Mouse (Mus musculus) hindbrain, embryonic 14.5 days (tissue): Measurements from ENCODE around the gene Ifit3. TPM values are rescaled to one million over a fixed set of nuclear protein-coding genes. Genes with fewer than 3 reads are reported as not detected.

Experiments
- ATAC-seq: fragments of 200-750 bp; cut with Nextera tagmentation; 2 replicates; pipeline ENCODE4 v1.8.0; 2017; ENCODE audit warnings: moderate number of reproducible peaks, mild to moderate bottlenecking, moderate TSS enrichment, moderate library complexity; ENCODE audit not compliant: low FRiP score
- DNase-seq: peaks from one replicate; pipeline ENCODE4 v3.0.0-alpha.2; 2015; ENCODE audit warnings: low spot score
- H3K27ac ChIP-seq: fragments of 300-500 bp; sonication (generic); 2 replicates; pipeline ENCODE4 v1.5.1; 2014; ENCODE audit warnings: mild to moderate bottlenecking, moderate library complexity
- H3K27me3 ChIP-seq: fragments of 300-500 bp; sonication (generic); 2 replicates; pipeline ENCODE4 v1.6.1; 2014; ENCODE audit warnings: mild to moderate bottlenecking, low read length, mixed read lengths; ENCODE audit not compliant: control insufficient read depth, insufficient read depth
- H3K36me3 ChIP-seq: fragments of 300-500 bp; sonication (generic); replicated peaks from 2 replicates; pipeline ENCODE4 v1.6.1; 2014; ENCODE audit not compliant: control insufficient read depth, insufficient read depth
- H3K4me1 ChIP-seq: fragments of 300-500 bp; sonication (generic); replicated peaks from 2 replicates; pipeline ENCODE4 v1.6.1; 2014; ENCODE audit warnings: antibody characterized with exemption, low read length, mixed read lengths; ENCODE audit not compliant: control insufficient read depth, insufficient read depth
- H3K4me2 ChIP-seq: fragments of 300-500 bp; sonication (generic); replicated peaks from 2 replicates; pipeline ENCODE4 v1.6.1; 2014; ENCODE audit warnings: mild to moderate bottlenecking, moderate library complexity
- H3K4me3 ChIP-seq: fragments of 300-500 bp; sonication (generic); replicated peaks from 2 replicates; pipeline ENCODE4 v1.5.1; 2014; ENCODE audit warnings: mild to moderate bottlenecking, low read length
- H3K9ac ChIP-seq: fragments of 300-500 bp; sonication (generic); 2 replicates; pipeline ENCODE4 v1.6.1; 2014
- H3K9me3 ChIP-seq: fragments of 300-500 bp; sonication (generic); 2 replicates; pipeline ENCODE4 v1.6.1; 2016; ENCODE audit warnings: low read length; ENCODE audit not compliant: control insufficient read depth
- WGBS: fragments of 180-500 bp; shearing (Covaris S2); extraction: QIAGEN DNeasy Blood & Tissue Kit; methylation state at CpG from one replicate; pipeline ENCODE4 v1.1.7; 2014; 5-methylcytosine and 5-hydroxymethylcytosine counted together
- polyA plus RNA-seq: library from polyadenylated mRNA; unstranded; fragments of >200 nt; fragmentation: Nextera tagmentation; extraction: Ambion mirVana; gene quantifications from 2 replicates; pipeline ENCODE4 v1.2.1, GENCODE M21; 2014

The Ifit3 gene
- polyA plus RNA-seq, 1 experiment from 2014 or later: 1.1 TPM

- no peak for DNase-seq
- no peaks in the 10 kb centered on the region for H3K36me3 ChIP-seq
- no peak overlapping the region for H3K27ac ChIP-seq
- no peak overlapping the region for H3K4me2 ChIP-seq
- H3K9ac ChIP-seq: no peak overlapping the region
- H3K9me3 ChIP-seq: no peaks in the 10 kb centered on the region
- H3K4me3 ChIP-seq: no peak overlapping the region
- no peaks in the 10 kb centered on the region for H3K27me3 ChIP-seq
- ATAC-seq: no peak
- no peaks in the 10 kb centered on the region for H3K4me1 ChIP-seq
Measured at GRCm38 (mm10) chr19:34554061-34554460, 29.3 kb upstream of the Ifit3 start.

- Histone ChIP-seq H3K4me2 (no peak overlapping the region), H3K9ac (no peak overlapping the region), H3K4me3 (no peak overlapping the region), H3K27me3 (no peaks in the 10 kb centered on the region), H3K9me3 (no peaks in the 10 kb centered on the region), H3K4me1 (no peaks in the 10 kb centered on the region), H3K27ac (no peak overlapping the region), H3K36me3 (no peaks in the 10 kb centered on the region)
- DNase-seq (no peak), ATAC-seq (no peak)
- WGBS: 79% methylated on average over 3 of the region's 3 CpGs
Measured at GRCm38 (mm10) chr19:34556621-34557020, 26.7 kb upstream of the Ifit3 start.

- Histone ChIP-seq H3K4me3 (no peak overlapping the region), H3K36me3 (no peaks in the 10 kb centered on the region), H3K4me1 (no peaks in the 10 kb centered on the region), H3K4me2 (no peak overlapping the region), H3K9ac (no peak overlapping the region), H3K27me3 (no peaks in the 10 kb centered on the region), H3K27ac (no peak overlapping the region), H3K9me3 (no peaks in the 10 kb centered on the region)
- DNase-seq: no peak
- ATAC-seq: no peak
Measured at GRCm38 (mm10) chr19:34562556-34562955, 20.8 kb upstream of the Ifit3 start.

GRCm38 (mm10) chr19:34566178-34566784, 17.1 kb upstream of the Ifit3 start:
- ATAC-seq: no peak

GRCm38 (mm10) chr19:34568988-34569895, 14.1 kb upstream of the Ifit3 start:
- Histone ChIP-seq H3K9ac (no peak overlapping the region), H3K4me2 (no peak overlapping the region), H3K36me3 (no peaks in the 10 kb centered on the region), H3K4me3 (no peak overlapping the region), H3K27me3 (no peaks in the 10 kb centered on the region), H3K9me3 (no peaks in the 10 kb centered on the region), H3K27ac (no peak overlapping the region), H3K4me1 (no peaks in the 10 kb centered on the region)
- WGBS: 77% methylated on average over 7 of the region's 7 CpGs
- ATAC-seq: no peak
- DNase-seq: no peak

More at GRCm38 (mm10) chr19:34566178-34566784, 17.1 kb upstream of the Ifit3 start:
- Histone ChIP-seq H3K27me3 (no peaks in the 10 kb centered on the region), H3K36me3 (no peaks in the 10 kb centered on the region), H3K4me1 (no peaks in the 10 kb centered on the region), H3K9me3 (no peaks in the 10 kb centered on the region), H3K4me2 (no peak overlapping the region), H3K9ac (no peak overlapping the region), H3K27ac (no peak overlapping the region), H3K4me3 (no peak overlapping the region)
- WGBS: 81% methylated on average over 1 of the region's 1 CpGs
- DNase-seq: no peak

- no peak for DNase-seq
- ATAC-seq: no peak
- Histone ChIP-seq H3K4me3 (no peak overlapping the region), H3K36me3 (no peaks in the 10 kb centered on the region), H3K9ac (no peak overlapping the region), H3K9me3 (no peaks in the 10 kb centered on the region), H3K4me1 (no peaks in the 10 kb centered on the region), H3K27me3 (no peaks in the 10 kb centered on the region), H3K27ac (no peak overlapping the region), H3K4me2 (no peak overlapping the region)
- WGBS: 78% methylated on average over 4 of the region's 4 CpGs
Measured at GRCm38 (mm10) chr19:34569896-34570476, 13.3 kb upstream of the Ifit3 start.

GRCm38 (mm10) chr19:34571080-34571479, 12.3 kb upstream of the Ifit3 start:
- Histone ChIP-seq H3K27ac (no peak overlapping the region), H3K27me3 (no peaks in the 10 kb centered on the region), H3K9ac (no peak overlapping the region), H3K4me3 (no peak overlapping the region), H3K4me1 (no peaks in the 10 kb centered on the region), H3K36me3 (no peaks in the 10 kb centered on the region), H3K4me2 (no peak overlapping the region), H3K9me3 (no peaks in the 10 kb centered on the region)
- ATAC-seq: no peak
- no peak for DNase-seq
- WGBS: 81% methylated on average over 1 of the region's 1 CpGs

- H3K4me1 ChIP-seq: no peaks in the 10 kb centered on the region
- H3K27me3 ChIP-seq: no peaks in the 10 kb centered on the region
- H3K4me3 ChIP-seq: no peak overlapping the region
- no peak overlapping the region for H3K4me2 ChIP-seq
- no peak overlapping the region for H3K27ac ChIP-seq
- no peak overlapping the region for H3K9ac ChIP-seq
- no peak for DNase-seq
- no peaks in the 10 kb centered on the region for H3K9me3 ChIP-seq
- WGBS: 94% methylated on average over 5 of the region's 5 CpGs
- no peak for ATAC-seq
- H3K36me3 ChIP-seq: no peaks in the 10 kb centered on the region
Measured at GRCm38 (mm10) chr19:34573650-34574049, 9.7 kb upstream of the Ifit3 start.

- H3K4me3 ChIP-seq: no peak overlapping the region
- 76% methylated on average over 1 of the region's 1 CpGs for WGBS
- H3K9ac ChIP-seq: no peak overlapping the region
- H3K4me2 ChIP-seq: no peak overlapping the region
- H3K27ac ChIP-seq: no peak overlapping the region
- no peaks in the 10 kb centered on the region for H3K36me3 ChIP-seq
- no peaks in the 10 kb centered on the region for H3K27me3 ChIP-seq
- no peaks in the 10 kb centered on the region for H3K4me1 ChIP-seq
- DNase-seq: no peak
- no peaks in the 10 kb centered on the region for H3K9me3 ChIP-seq
- ATAC-seq: no peak
Measured at GRCm38 (mm10) chr19:34577121-34577520, 6.2 kb upstream of the Ifit3 start.
